Mouse (Mus musculus): ENCODE measurements at regions not wholly inside any gene's neighbourhood (a gene's known extent, or its start where the extent isn't known, plus 50 kb on each side); places are given as distances from the start of the nearest gene placed in this dataset.

GRCm38 (mm10) chr13:28756915-28757765, 196.4 kb downstream of the Sox4 start:
- peak; percentile 21 for DNase-seq (ENCODE audit: low read depth, low spot score)

GRCm38 (mm10) chr13:28754207-28754606, 199.3 kb downstream of the Sox4 start:
- DNase-seq (ENCODE audit: low read depth, low spot score), result no peak

- peak; percentile 33 for DNase-seq (ENCODE audit: low read depth, low spot score)
Observed at GRCm38 (mm10) chr13:28750949-28751692, 202.4 kb downstream of the Sox4 start.

GRCm38 (mm10) chr13:28740158-28740670, 213.3 kb downstream of the Sox4 start:
- DNase-seq (ENCODE audit: low read depth, low spot score), result no peak

- no peak for DNase-seq (ENCODE audit: low read depth, low spot score)
Observed at GRCm38 (mm10) chr13:28738160-28739100, 215.1 kb downstream of the Sox4 start.

GRCm38 (mm10) chr13:28732475-28732874, 221.0 kb downstream of the Sox4 start:
- DNase-seq (ENCODE audit: low read depth, low spot score), result no peak

- no peak for DNase-seq (ENCODE audit: low read depth, low spot score)
Observed at GRCm38 (mm10) chr13:28732036-28732435, 221.5 kb downstream of the Sox4 start.

GRCm38 (mm10) chr13:28730059-28730580, 223.4 kb downstream of the Sox4 start:
- no peak for DNase-seq (ENCODE audit: low read depth, low spot score)

GRCm38 (mm10) chr13:28728768-28729167, 224.7 kb downstream of the Sox4 start:
- DNase-seq (ENCODE audit: low read depth, low spot score), result no peak

GRCm38 (mm10) chr13:28724300-28724699, 229.2 kb downstream of the Sox4 start:
- DNase-seq (ENCODE audit: low read depth, low spot score), result no peak

- DNase-seq (ENCODE audit: low read depth, low spot score), result no peak
Observed at GRCm38 (mm10) chr13:28722074-28722473, 231.4 kb downstream of the Sox4 start.

- DNase-seq (ENCODE audit: low read depth, low spot score), result no peak
Observed at GRCm38 (mm10) chr13:28721548-28721981, 231.9 kb downstream of the Sox4 start.

GRCm38 (mm10) chr13:28720639-28721239, 232.8 kb downstream of the Sox4 start:
- peak; percentile 74 for DNase-seq (ENCODE audit: low read depth, low spot score)

- peak; percentile 39 for DNase-seq (ENCODE audit: low read depth, low spot score)
Observed at GRCm38 (mm10) chr13:28720169-28720568, 233.3 kb downstream of the Sox4 start.

- peak; percentile 67 for DNase-seq (ENCODE audit: low read depth, low spot score)
Observed at GRCm38 (mm10) chr13:28718868-28719265, 234.6 kb downstream of the Sox4 start.

GRCm38 (mm10) chr13:28718169-28718867, 235.2 kb downstream of the Sox4 start:
- no peak for DNase-seq (ENCODE audit: low read depth, low spot score)

- DNase-seq (ENCODE audit: low read depth, low spot score), result peak; percentile 22
Observed at GRCm38 (mm10) chr13:28717404-28717803, 236.1 kb downstream of the Sox4 start.

- no peak for DNase-seq (ENCODE audit: low read depth, low spot score)
Observed at GRCm38 (mm10) chr13:28709966-28710365, 243.5 kb downstream of the Sox4 start.

GRCm38 (mm10) chr13:28701309-28701708, 252.2 kb downstream of the Sox4 start:
- DNase-seq (ENCODE audit: low read depth, low spot score), result no peak

GRCm38 (mm10) chr13:28700081-28700480, 253.4 kb downstream of the Sox4 start:
- DNase-seq (ENCODE audit: low read depth, low spot score), result no peak

Data from brain, adult 2 months (tissue).